ENCODE assay signal across 24 mouse cellular contexts in genomic region chr1:171969221-171969620, GRCm38 (mm10). TPM values are rescaled to one million over a fixed set of nuclear protein-coding genes. Genes with fewer than 3 reads are reported as not detected.
DNase-seq lines count a peak whose midpoint lies in the region; ATAC-seq and TF ChIP-seq lines count a peak whose summit lies in the region.
"Had no signal": no experiment of that assay in that cellular context is flagged by ENCODE, and none has a peak within 500 bp of the region (broad histone marks: within the 10 kb centered on the region; RNA-seq: fewer than 3 reads in every experiment).

No protein-coding gene starts in this region.

- no peaks in the 10 kb centered on the region for H3K9me3 ChIP-seq in heart, embryonic 10.5 days
- H3K9me3 ChIP-seq in hindbrain, embryonic 10.5 days = no peaks in the 10 kb centered on the region
- no peaks in the 10 kb centered on the region for H3K9me3 ChIP-seq in hindbrain, embryonic 14.5 days (ENCODE audit: control insufficient read depth, low read length)
- H3K9me3 ChIP-seq in midbrain, embryonic 11.5 days (ENCODE audit: control insufficient read depth, low read length) = no peaks in the 10 kb centered on the region
- no peaks in the 10 kb centered on the region for H3K9me3 ChIP-seq in midbrain, embryonic 13.5 days

- no peak for TF ChIP-seq POLR2A in heart, adult 2 months (IDR thresholded peaks at IDR 0.05; ENCODE audit: insufficient read depth, low read depth, low read length)

- ATAC-seq in hindbrain, embryonic 14.5 days (ENCODE audit: low FRiP score) = no peak
- no peak for ATAC-seq in midbrain, embryonic 11.5 days (ENCODE audit: low FRiP score)
- no peak for ATAC-seq in midbrain, embryonic 13.5 days
- ATAC-seq: activated CD4-positive, CD25-positive, alpha-beta regulatory T cell, adult 4 months; CD4-positive, CD25-positive, alpha-beta regulatory T cell, adult 4 months; Patski had no signal

- no peak for TF ChIP-seq CTCF in heart, adult 2 months (IDR thresholded peaks at IDR 0.05)

- no peak overlapping the region for H3K27ac ChIP-seq in heart, embryonic 10.5 days
- no peak overlapping the region for H3K27ac ChIP-seq in heart, adult 2 months
- peak overlapping the region; percentile 71 for H3K27ac ChIP-seq in hindbrain, embryonic 10.5 days
- no peak overlapping the region for H3K27ac ChIP-seq in hindbrain, embryonic 14.5 days
- no peak overlapping the region for H3K27ac ChIP-seq in midbrain, embryonic 11.5 days (ENCODE audit: low read depth, low read length)
- H3K27ac ChIP-seq in midbrain, embryonic 13.5 days = no peak overlapping the region

- WGBS in heart, embryonic 10.5 days = 84% methylated on average over 6 of the region's 6 CpGs
- WGBS in heart, adult 2 months = 76% methylated on average over 6 of the region's 6 CpGs
- WGBS in hindbrain, embryonic 10.5 days = 89% methylated on average over 6 of the region's 6 CpGs
- 94% methylated on average over 6 of the region's 6 CpGs for WGBS in hindbrain, embryonic 14.5 days
- WGBS in midbrain, embryonic 11.5 days = 91% methylated on average over 6 of the region's 6 CpGs
- WGBS in midbrain, embryonic 13.5 days = 94% methylated on average over 6 of the region's 6 CpGs

- no peak overlapping the region for H3K4me3 ChIP-seq in heart, embryonic 10.5 days
- no peak overlapping the region for H3K4me3 ChIP-seq in heart, adult 2 months
- no peak overlapping the region for H3K4me3 ChIP-seq in hindbrain, embryonic 10.5 days
- H3K4me3 ChIP-seq in hindbrain, embryonic 14.5 days (replicated peaks; ENCODE audit: low read length) = no peak overlapping the region
- H3K4me3 ChIP-seq in midbrain, embryonic 11.5 days (ENCODE audit: low read depth, low read length) = no peak overlapping the region
- no peak overlapping the region for H3K4me3 ChIP-seq in midbrain, embryonic 13.5 days (replicated peaks)

- no peak overlapping the region for H3K4me2 ChIP-seq in hindbrain, embryonic 14.5 days (replicated peaks)
- H3K4me2 ChIP-seq in midbrain, embryonic 11.5 days = no peak overlapping the region
- H3K4me2 ChIP-seq in midbrain, embryonic 13.5 days (replicated peaks) = no peak overlapping the region

- H3K36me3 ChIP-seq in heart, embryonic 10.5 days = no peaks in the 10 kb centered on the region
- no peaks in the 10 kb centered on the region for H3K36me3 ChIP-seq in heart, adult 2 months (ENCODE audit: control insufficient read depth, insufficient read depth, low read length)
- H3K36me3 ChIP-seq in hindbrain, embryonic 10.5 days = no peaks in the 10 kb centered on the region
- H3K36me3 ChIP-seq in hindbrain, embryonic 14.5 days (replicated peaks; ENCODE audit: control insufficient read depth, insufficient read depth) = no peaks in the 10 kb centered on the region
- H3K36me3 ChIP-seq in midbrain, embryonic 11.5 days (ENCODE audit: control insufficient read depth, insufficient read depth, low read length) = no peaks in the 10 kb centered on the region
- no peaks in the 10 kb centered on the region for H3K36me3 ChIP-seq in midbrain, embryonic 13.5 days
- H3K36me3 ChIP-seq: G1E had no signal

- no peak for TF ChIP-seq EP300 in heart, adult 2 months (IDR thresholded peaks at IDR 0.05; ENCODE audit: insufficient read depth, low read depth, low read length)

- H3K79me2 ChIP-seq in heart, adult 2 months (replicated peaks; ENCODE audit: control insufficient read depth, insufficient read depth, low read length) = no peaks in the 10 kb centered on the region

- intact Hi-C loops in heart, postnatal 10 days (cut with DNase I) = no loop called here
- intact Hi-C loops in heart, adult 2 months (cut with DNase I) = no loop called here

- no peak overlapping the region for H3K9ac ChIP-seq in heart, adult 2 months (ENCODE audit: low read depth, low read length)
- no peak overlapping the region for H3K9ac ChIP-seq in hindbrain, embryonic 14.5 days
- H3K9ac ChIP-seq in midbrain, embryonic 11.5 days (ENCODE audit: low read length) = no peak overlapping the region
- no peak overlapping the region for H3K9ac ChIP-seq in midbrain, embryonic 13.5 days (replicated peaks)

- H3K4me1 ChIP-seq in heart, embryonic 10.5 days = no peaks in the 10 kb centered on the region
- H3K4me1 ChIP-seq in heart, adult 2 months (ENCODE audit: control insufficient read depth, insufficient read depth, low read length) = no peaks in the 10 kb centered on the region
- H3K4me1 ChIP-seq in hindbrain, embryonic 10.5 days (replicated peaks) = peaks cover 13% of the 10 kb centered on the region
- H3K4me1 ChIP-seq in hindbrain, embryonic 14.5 days (replicated peaks; ENCODE audit: control insufficient read depth, insufficient read depth, low read length) = peaks cover 7% of the 10 kb centered on the region; the same call in 1 of the 2 replicates
- H3K4me1 ChIP-seq in midbrain, embryonic 11.5 days (ENCODE audit: control insufficient read depth, insufficient read depth, low read length) = peaks cover 4% of the 10 kb centered on the region
- H3K4me1 ChIP-seq in midbrain, embryonic 13.5 days (replicated peaks) = peaks cover 12% of the 10 kb centered on the region

- H3K27me3 ChIP-seq in heart, embryonic 10.5 days (ENCODE audit: insufficient read depth, poor library complexity, severe bottlenecking) = no peaks in the 10 kb centered on the region
- no peaks in the 10 kb centered on the region for H3K27me3 ChIP-seq in heart, adult 2 months (ENCODE audit: control insufficient read depth, insufficient read depth, low read length)
- no peaks in the 10 kb centered on the region for H3K27me3 ChIP-seq in hindbrain, embryonic 10.5 days (ENCODE audit: insufficient read depth, poor library complexity, severe bottlenecking)
- no peaks in the 10 kb centered on the region for H3K27me3 ChIP-seq in hindbrain, embryonic 14.5 days (ENCODE audit: control insufficient read depth, insufficient read depth, low read length)
- no peaks in the 10 kb centered on the region for H3K27me3 ChIP-seq in midbrain, embryonic 11.5 days (ENCODE audit: control insufficient read depth, insufficient read depth, low read length)
- no peaks in the 10 kb centered on the region for H3K27me3 ChIP-seq in midbrain, embryonic 13.5 days
- H3K27me3 ChIP-seq: CH12.LX, Patski had no signal

- peak; percentile 78 for DNase-seq in heart, adult 11 months
- no peak for DNase-seq in heart, postnatal 10 days
- peak; percentile 74 for DNase-seq in heart, embryonic 10.5 days (ENCODE audit: low spot score)
- DNase-seq in heart, adult 2 months = no peak
- DNase-seq in hindbrain, embryonic 10.5 days (ENCODE audit: low spot score) = no peak
- DNase-seq in hindbrain, embryonic 14.5 days (ENCODE audit: low spot score) = no peak
- peak; percentile 8 for DNase-seq in midbrain, embryonic 11.5 days (ENCODE audit: low spot score, missing footprints)
- DNase-seq: adrenal gland, adult 2 months; adrenal gland, adult 8-10 months; adrenal gland, postnatal 10 days; adrenal gland, postnatal 14 days; adrenal gland, postnatal 25 days; adrenal gland, postnatal 36 days; B cell, adult 2 months; cerebellum, adult 11 months; cerebellum, adult 11-12 months had no signal

RNA-seq across cellular contexts. Expression of gene Slamf6, which starts 51.9 kb away (rescaled TPM):
- total RNA-seq in heart, postnatal 10 days (2021) = under 1 TPM; 0.42 to 0.84 TPM
- 0.08 TPM in 1 of 2 replicates, not detected in the other for polyA plus RNA-seq in heart, embryonic 10.5 days (2016; fragmentation: Nextera tagmentation; extraction: Ambion mirVana)
- total RNA-seq in heart, adult 2 months (2021) = under 1 TPM; 0.14 to 0.81 TPM
- polyA plus RNA-seq in heart, adult 2 months (2012; rRNA removed) = 0.41 and 0.53 TPM in 2 replicates
- 0.06 TPM in 1 of 2 replicates, not detected in the other for polyA plus RNA-seq in hindbrain, embryonic 10.5 days (2016; fragmentation: Nextera tagmentation; extraction: Ambion mirVana)
- polyA plus RNA-seq in hindbrain, embryonic 14.5 days (2014; fragmentation: Nextera tagmentation; extraction: Ambion mirVana) = 0.21 and 0.33 TPM in 2 replicates
- not detected in 2 replicates for polyA plus RNA-seq in midbrain, embryonic 11.5 days (2014; fragmentation: Nextera tagmentation; extraction: Ambion mirVana)
- polyA plus RNA-seq in midbrain, embryonic 13.5 days (2015; fragmentation: Nextera tagmentation; extraction: Ambion mirVana) = not detected in 2 replicates
- total RNA-seq: MEL had no signal
- polyA plus RNA-seq: C2C12, G1E, Patski had no signal

RNA-seq across cellular contexts. Expression of gene Vangl2, which starts 59.0 kb away (rescaled TPM):
- total RNA-seq in heart, postnatal 10 days (2021) = 1 to 10 TPM; 7.5 to 7.6 TPM
- 12.8 and 16.0 TPM in 2 replicates for polyA plus RNA-seq in heart, embryonic 10.5 days (2016; fragmentation: Nextera tagmentation; extraction: Ambion mirVana)
- total RNA-seq in heart, adult 2 months (2021) = 1 to 10 TPM; 1.3 TPM
- polyA plus RNA-seq in heart, adult 2 months (2012; rRNA removed) = 1.3 and 1.9 TPM in 2 replicates
- polyA plus RNA-seq in hindbrain, embryonic 10.5 days (2016; fragmentation: Nextera tagmentation; extraction: Ambion mirVana) = 46.0 and 72.6 TPM in 2 replicates
- polyA plus RNA-seq in hindbrain, embryonic 14.5 days (2014; fragmentation: Nextera tagmentation; extraction: Ambion mirVana) = 48.9 and 49.5 TPM in 2 replicates
- polyA plus RNA-seq in midbrain, embryonic 11.5 days (2014; fragmentation: Nextera tagmentation; extraction: Ambion mirVana) = 49.3 and 52.9 TPM in 2 replicates
- polyA plus RNA-seq in midbrain, embryonic 13.5 days (2015; fragmentation: Nextera tagmentation; extraction: Ambion mirVana) = 57.1 and 60.0 TPM in 2 replicates
- polyA plus RNA-seq: G1E had no signal

Comparison
In these comparisons a context has a peak if more than half of its experiments do, and no peak if none do; other contexts are left out.
1. DNase-seq: peak in heart, adult 11 months (single experiment), heart, embryonic 10.5 days (single experiment) and midbrain, embryonic 11.5 days (single experiment); none in heart, postnatal 10 days (0 of 2), heart, adult 2 months (0 of 2), hindbrain, embryonic 10.5 days (single experiment) and hindbrain, embryonic 14.5 days (single experiment).